ENCODE assay signal across 10 mouse cellular contexts in genomic region chr2:154539720-154540119, GRCm38 (mm10). TPM values are rescaled to one million over a fixed set of nuclear protein-coding genes. Genes with fewer than 3 reads are reported as not detected.
DNase-seq lines count a peak whose midpoint lies in the region; ATAC-seq lines count a peak whose summit lies in the region.
"Had no signal": no experiment of that assay in that cellular context is flagged by ENCODE, and none has a peak within 500 bp of the region (broad histone marks: within the 10 kb centered on the region; RNA-seq: fewer than 3 reads in every experiment).

No protein-coding gene starts in this region.

- peak; percentile 62 to 73 for DNase-seq in heart, postnatal 10 days
- no peak for DNase-seq in heart, embryonic 10.5 days (ENCODE audit: low spot score)
- DNase-seq in neural tube, embryonic 11.5 days (ENCODE audit: low spot score) = peak; percentile 58
- no peak for DNase-seq in neural tube, embryonic 10.5 days (ENCODE audit: extremely low spot score, low spot score)
- DNase-seq in adrenal gland, postnatal 36 days = peak; percentile 28 to 53
- DNase-seq in kidney, postnatal 36 days = peak; percentile 28 to 68

- no peak overlapping the region for H3K4me3 ChIP-seq in heart, embryonic 10.5 days
- H3K4me3 ChIP-seq in neural tube, embryonic 11.5 days (ENCODE audit: low read depth, low read length) = no peak overlapping the region
- no peak overlapping the region for H3K4me3 ChIP-seq in forebrain, embryonic 16.5 days (replicated peaks; ENCODE audit: low read length)
- H3K4me3 ChIP-seq: embryonic facial prominence, embryonic 15.5 days had no signal

- H3K4me1 ChIP-seq in heart, embryonic 10.5 days = peaks cover 15% of the 10 kb centered on the region
- no peaks in the 10 kb centered on the region for H3K4me1 ChIP-seq in neural tube, embryonic 11.5 days (ENCODE audit: control insufficient read depth, insufficient read depth, low read length)
- peaks cover 30% of the 10 kb centered on the region for H3K4me1 ChIP-seq in forebrain, embryonic 16.5 days (replicated peaks; ENCODE audit: control insufficient read depth, insufficient read depth, low read length)

- ATAC-seq in neural tube, embryonic 11.5 days (ENCODE audit: insufficient read depth, low FRiP score, low TSS enrichment) = no peak
- no peak for ATAC-seq in activated CD4-positive, CD25-positive, alpha-beta regulatory T cell, adult 4 months
- ATAC-seq in forebrain, embryonic 16.5 days = no peak

- H3K36me3 ChIP-seq in heart, embryonic 10.5 days = peaks cover 27% of the 10 kb centered on the region
- H3K36me3 ChIP-seq in neural tube, embryonic 11.5 days (ENCODE audit: control insufficient read depth, insufficient read depth, low read length) = peaks cover 7% of the 10 kb centered on the region; the same call in 1 of the 2 replicates
- H3K36me3 ChIP-seq in forebrain, embryonic 16.5 days (ENCODE audit: control insufficient read depth, insufficient read depth) = peaks cover 10% of the 10 kb centered on the region; the same call in 1 of the 2 replicates

- 75% methylated on average over 3 of the region's 3 CpGs for WGBS in heart, embryonic 10.5 days
- WGBS in neural tube, embryonic 11.5 days = 79% methylated on average over 3 of the region's 3 CpGs
- WGBS in forebrain, embryonic 16.5 days = 70% methylated on average over 3 of the region's 3 CpGs

- H3K4me2 ChIP-seq in neural tube, embryonic 11.5 days (ENCODE audit: low read depth) = no peak overlapping the region
- H3K4me2 ChIP-seq in forebrain, embryonic 16.5 days (ENCODE audit: low read length) = no peak overlapping the region
- H3K4me2 ChIP-seq: embryonic facial prominence, embryonic 15.5 days had no signal

- H3K9me3 ChIP-seq in heart, embryonic 10.5 days = no peaks in the 10 kb centered on the region
- no peaks in the 10 kb centered on the region for H3K9me3 ChIP-seq in neural tube, embryonic 11.5 days (ENCODE audit: control insufficient read depth, low read length)
- H3K9me3 ChIP-seq in forebrain, embryonic 16.5 days (ENCODE audit: control insufficient read depth, low read length) = no peaks in the 10 kb centered on the region
- H3K9me3 ChIP-seq: embryonic facial prominence, embryonic 15.5 days had no signal

- intact Hi-C loops in heart, postnatal 10 days (cut with DNase I) = loop anchor here (1.0 kb wide), 1 partner anchor 122 kb away; no protein-coding TSS in a partner anchor

- no peak overlapping the region for H3K9ac ChIP-seq in neural tube, embryonic 11.5 days (ENCODE audit: low read length)
- H3K9ac ChIP-seq in forebrain, embryonic 16.5 days (replicated peaks; ENCODE audit: low read depth, low read length) = no peak overlapping the region
- H3K9ac ChIP-seq: embryonic facial prominence, embryonic 15.5 days had no signal

- H3K27me3 ChIP-seq in heart, embryonic 10.5 days (ENCODE audit: insufficient read depth, poor library complexity, severe bottlenecking) = no peaks in the 10 kb centered on the region
- H3K27me3 ChIP-seq in neural tube, embryonic 11.5 days (ENCODE audit: control insufficient read depth, insufficient read depth, low read length) = no peaks in the 10 kb centered on the region
- H3K27me3 ChIP-seq in forebrain, embryonic 16.5 days (replicated peaks; ENCODE audit: control insufficient read depth, insufficient read depth, low read length) = no peaks in the 10 kb centered on the region
- H3K27me3 ChIP-seq: embryonic facial prominence, embryonic 15.5 days had no signal

- no peak overlapping the region for H3K27ac ChIP-seq in heart, embryonic 10.5 days
- H3K27ac ChIP-seq in neural tube, embryonic 11.5 days (ENCODE audit: low read depth, low read length) = no peak overlapping the region
- H3K27ac ChIP-seq in forebrain, embryonic 16.5 days (ENCODE audit: low read length) = no peak overlapping the region
- H3K27ac ChIP-seq: embryonic facial prominence, embryonic 15.5 days had no signal

RNA-seq across cellular contexts. Expression of gene 1700003F12Rik, which starts 7.2 kb away (rescaled TPM):
- total RNA-seq in heart, postnatal 10 days (2021) = under 1 TPM; 0.38 to 0.40 TPM
- polyA plus RNA-seq in heart, embryonic 10.5 days (2016; fragmentation: Nextera tagmentation; extraction: Ambion mirVana) = 1.2 and 1.5 TPM in 2 replicates
- polyA plus RNA-seq in neural tube, embryonic 11.5 days (2014; fragmentation: Nextera tagmentation; extraction: Ambion mirVana) = 1.5 and 2.6 TPM in 2 replicates
- total RNA-seq in adrenal gland, postnatal 36 days (2021) = under 1 TPM in 1 of 2 experiments, not detected in 1; 0.43 TPM
- polyA plus RNA-seq in activated CD4-positive, CD25-positive, alpha-beta regulatory T cell, adult 4 months (2017; shearing (Covaris generic)) = not detected
- 1.9 and 2.9 TPM in 2 replicates for polyA plus RNA-seq in forebrain, embryonic 16.5 days (2015; fragmentation: Nextera tagmentation; extraction: Ambion mirVana)

RNA-seq across cellular contexts. Expression of gene Actl10, which starts 11.9 kb away (rescaled TPM):
- under 1 TPM in 1 of 2 experiments, not detected in 1; 0.22 TPM for total RNA-seq in heart, postnatal 10 days (2021)
- 0.31 and 0.43 TPM in 2 replicates for polyA plus RNA-seq in heart, embryonic 10.5 days (2016; fragmentation: Nextera tagmentation; extraction: Ambion mirVana)
- 0.20 and 0.42 TPM in 2 replicates for polyA plus RNA-seq in neural tube, embryonic 11.5 days (2014; fragmentation: Nextera tagmentation; extraction: Ambion mirVana)
- total RNA-seq in adrenal gland, postnatal 36 days (2021) = not detected
- polyA plus RNA-seq in activated CD4-positive, CD25-positive, alpha-beta regulatory T cell, adult 4 months (2017; shearing (Covaris generic)) = not detected
- polyA plus RNA-seq in forebrain, embryonic 16.5 days (2015; fragmentation: Nextera tagmentation; extraction: Ambion mirVana) = 0.37 and 0.86 TPM in 2 replicates
- total RNA-seq: left cerebral cortex, adult 18-20 months had no signal

RNA-seq across cellular contexts. Expression of gene Necab3, which starts 19.0 kb away (rescaled TPM):
- total RNA-seq in heart, postnatal 10 days (2021) = 1 to 10 TPM; 1.3 to 1.8 TPM
- polyA plus RNA-seq in heart, embryonic 10.5 days (2016; fragmentation: Nextera tagmentation; extraction: Ambion mirVana) = 0.94 and 1.6 TPM in 2 replicates
- polyA plus RNA-seq in neural tube, embryonic 11.5 days (2014; fragmentation: Nextera tagmentation; extraction: Ambion mirVana) = 9.2 and 10.4 TPM in 2 replicates
- 1 to 10 TPM; 1.1 to 1.5 TPM for total RNA-seq in adrenal gland, postnatal 36 days (2021)
- 1 to 10 TPM in 1 of 2 experiments, under 1 TPM in 1; 0.27 to 1.4 TPM for polyA plus RNA-seq in activated CD4-positive, CD25-positive, alpha-beta regulatory T cell, adult 4 months (2017; shearing (Covaris generic))
- 22.0 and 27.1 TPM in 2 replicates for polyA plus RNA-seq in forebrain, embryonic 16.5 days (2015; fragmentation: Nextera tagmentation; extraction: Ambion mirVana)

RNA-seq across cellular contexts. Expression of gene E2f1, which starts 30.0 kb away (rescaled TPM):
- 10 to 100 TPM; 10.2 to 10.4 TPM for total RNA-seq in heart, postnatal 10 days (2021)
- polyA plus RNA-seq in heart, embryonic 10.5 days (2016; fragmentation: Nextera tagmentation; extraction: Ambion mirVana) = 18.0 and 18.6 TPM in 2 replicates
- polyA plus RNA-seq in neural tube, embryonic 11.5 days (2014; fragmentation: Nextera tagmentation; extraction: Ambion mirVana) = 13.1 and 13.9 TPM in 2 replicates
- total RNA-seq in adrenal gland, postnatal 36 days (2021) = 1 to 10 TPM; 8.7 to 9.6 TPM
- 1 to 10 TPM in 1 of 2 experiments, under 1 TPM in 1; 0.91 to 2.3 TPM for polyA plus RNA-seq in activated CD4-positive, CD25-positive, alpha-beta regulatory T cell, adult 4 months (2017; shearing (Covaris generic))
- 10.8 and 12.1 TPM in 2 replicates for polyA plus RNA-seq in forebrain, embryonic 16.5 days (2015; fragmentation: Nextera tagmentation; extraction: Ambion mirVana)

Comparison
In these comparisons a context has a peak if more than half of its experiments do, and no peak if none do; other contexts are left out.
1. DNase-seq: peak in heart, postnatal 10 days (2 of 2), neural tube, embryonic 11.5 days (single experiment), adrenal gland, postnatal 36 days (2 of 2) and kidney, postnatal 36 days (2 of 2); none in heart, embryonic 10.5 days (single experiment) and neural tube, embryonic 10.5 days (single experiment).